Mouse (Mus musculus): Measurements from ENCODE around the gene Nacc1. TPM values are rescaled to one million over a fixed set of nuclear protein-coding genes. Genes with fewer than 3 reads are reported as not detected.

Gene Nacc1
- total RNA-seq, 2 experiments from 2014 or later, result 93.7 to 99.0 TPM

Other genes starting within 250 kb of the Nacc1 start
- gene Ier2, start 25.0 kb downstream of the Nacc1 start, total RNA-seq (2021), result 10 to 100 TPM; 15.5 to 19.9 TPM
- 100 to 1,000 TPM in 1 of 2 experiments, 10 to 100 TPM in 1; 99.1 to 101 TPM for gene Trmt1, start 1.6 kb downstream of the Nacc1 start, total RNA-seq (2021)
- gene Lyl1, start 13.6 kb upstream of the Nacc1 start, total RNA-seq (2021), result 1 to 10 TPM; 2.6 TPM
- not detected for gene G430095P16Rik, start 35.1 kb upstream of the Nacc1 start, total RNA-seq (2021)
- 100 to 1,000 TPM; 291 to 300 TPM for gene Nfix, start 112.5 kb upstream of the Nacc1 start, total RNA-seq (2021)
- 10 to 100 TPM; 10.2 to 10.8 TPM for gene Dand5, start 135.0 kb upstream of the Nacc1 start, total RNA-seq (2021)
- gene Gadd45gip1, start 143.7 kb upstream of the Nacc1 start, total RNA-seq (2021), result 10 to 100 TPM; 26.6 to 28.5 TPM
- gene Rad23a, start 152.8 kb upstream of the Nacc1 start, total RNA-seq (2021), result 10 to 100 TPM; 78.9 to 79.8 TPM
- gene Calr, start 159.1 kb upstream of the Nacc1 start, total RNA-seq (2021), result 100 to 1,000 TPM; 456 to 475 TPM
- gene Farsa, start 169.1 kb upstream of the Nacc1 start, total RNA-seq (2021), result 10 to 100 TPM; 45.8 to 48.2 TPM
- 1 to 10 TPM; 6.7 to 8.4 TPM for gene Syce2, start 184.2 kb upstream of the Nacc1 start, total RNA-seq (2021)
- gene Gcdh, start 206.1 kb upstream of the Nacc1 start, total RNA-seq (2021), result 10 to 100 TPM; 34.8 to 39.1 TPM
- gene Klf1, start 214.1 kb upstream of the Nacc1 start, total RNA-seq (2021), result under 1 TPM in 1 of 2 experiments, not detected in 1; 0.28 TPM
- gene Dnase2a, start 220.7 kb upstream of the Nacc1 start, total RNA-seq (2021), result 1 to 10 TPM; 3.2 to 3.7 TPM
- gene Mast1, start 249.5 kb upstream of the Nacc1 start, total RNA-seq (2021), result 10 to 100 TPM; 75.6 to 83.6 TPM